Mouse (Mus musculus) myocyte (in vitro differentiated cells): ENCODE results near the gene Gm45717.

Source experiments
- MAX ChIP-seq: IDR thresholded peaks from one replicate; pipeline ENCODE4 v1.6.1; 2011; ENCODE audit warnings: low read depth, mild to moderate bottlenecking, control low read depth
- MYOD1 ChIP-seq, 3 experiments: IDR thresholded peaks; one replicate each; pipeline ENCODE4 v1.6.1; 2011; ENCODE audit warnings: control low read depth in 2 of 3, low read depth in 2 of 3, mild to moderate bottlenecking in 2 of 3, moderate library complexity in 1 of 3; ENCODE audit not compliant: insufficient read length in 2 of 3, control insufficient read depth in 1 of 3
- MYOG ChIP-seq, 3 experiments: IDR thresholded peaks; one replicate each; pipeline ENCODE4 v1.6.1; 2011; ENCODE audit warnings: control low read depth in 2 of 3, low read depth in 2 of 3, mild to moderate bottlenecking in 2 of 3; ENCODE audit not compliant: insufficient read length in 2 of 3, control insufficient read depth in 1 of 3, insufficient read depth in 1 of 3
- POLR2A ChIP-seq: IDR thresholded peaks from one replicate; pipeline ENCODE4 v1.6.1; 2011; ENCODE audit warnings: low read depth, mild to moderate bottlenecking, control low read depth, moderate library complexity; ENCODE audit not compliant: insufficient read length
- POLR2AphosphoS2 ChIP-seq: IDR thresholded peaks from one replicate; pipeline ENCODE4 v1.6.1; 2011; ENCODE audit warnings: low read depth, control low read depth; ENCODE audit not compliant: insufficient read length
- REST ChIP-seq: IDR thresholded peaks from one replicate; pipeline ENCODE4 v1.6.1; 2011; ENCODE audit warnings: mild to moderate bottlenecking, control low read depth, moderate library complexity; ENCODE audit not compliant: insufficient read depth, insufficient read length
- SRF ChIP-seq: IDR thresholded peaks from one replicate; pipeline ENCODE4 v1.6.1; 2011; ENCODE audit warnings: low read depth; ENCODE audit not compliant: control insufficient read depth, insufficient read length
- TCF12 ChIP-seq: IDR thresholded peaks from one replicate; pipeline ENCODE4 v1.6.1; 2011; ENCODE audit warnings: mild to moderate bottlenecking, control low read depth; ENCODE audit not compliant: poor library complexity, insufficient read depth, severe bottlenecking

GRCm38 (mm10) chr7:140952441-140952840 is 3.3 kb downstream of the Gm45717 start:
- TF ChIP-seq MAX: no peak
- no peak for TF ChIP-seq POLR2A
- TF ChIP-seq SRF: no peak
- no peak for TF ChIP-seq MYOD1 (IDR thresholded peaks at IDR 0.05; ENCODE audit: control insufficient read depth in 1 of 3, insufficient read length in 2 of 3, low read depth in 2 of 3)
- no peak for TF ChIP-seq REST
- no peak for TF ChIP-seq MYOG (IDR thresholded peaks at IDR 0.05; ENCODE audit: control insufficient read depth in 1 of 3, insufficient read depth in 1 of 3, insufficient read length in 2 of 3, low read depth in 2 of 3)
- TF ChIP-seq POLR2AphosphoS2: no peak
- TF ChIP-seq TCF12: no peak
